Mouse (Mus musculus) testis, adult 2 months (tissue): ENCODE data around the gene Pld2. TPM values are rescaled to one million over a fixed set of nuclear protein-coding genes. Genes with fewer than 3 reads are reported as not detected.

Experiments used
- H3K27ac ChIP-seq: fragments of 200-500 bp; 2 replicates; pipeline ENCODE4 v1.5.1; 2012; ENCODE audit warnings: low read depth, low read length; ENCODE audit not compliant: control insufficient read depth, insufficient read depth
- H3K27me3 ChIP-seq: fragments of 200-500 bp; 2 replicates; pipeline ENCODE4 v1.6.1; 2012; ENCODE audit warnings: mild to moderate bottlenecking, low read length, moderate library complexity; ENCODE audit not compliant: control insufficient read depth, insufficient read depth
- H3K36me3 ChIP-seq: fragments of 200-500 bp; 2 replicates; pipeline ENCODE4 v1.6.1; 2012; ENCODE audit warnings: mild to moderate bottlenecking, low read length; ENCODE audit not compliant: control insufficient read depth, insufficient read depth
- H3K4me1 ChIP-seq: fragments of 200-500 bp; 2 replicates; pipeline ENCODE4 v1.6.1; 2012; ENCODE audit warnings: low read length; ENCODE audit not compliant: control insufficient read depth, insufficient read depth
- H3K4me3 ChIP-seq: fragments of 200-500 bp; 2 replicates; pipeline ENCODE4 v1.5.1; 2012; ENCODE audit warnings: low read depth, mild to moderate bottlenecking, low read length, moderate library complexity, mixed read lengths; ENCODE audit not compliant: control insufficient read depth
- CTCF ChIP-seq: fragments of 200-500 bp; IDR thresholded peaks from 2 replicates; pipeline ENCODE4 v1.5.1; 2012; ENCODE audit warnings: low read depth, mild to moderate bottlenecking, inconsistent platforms, low read length, moderate library complexity; ENCODE audit not compliant: control insufficient read depth, insufficient read depth, insufficient replicate concordance
- POLR2A ChIP-seq: fragments of 200-500 bp; IDR thresholded peaks from 2 replicates; pipeline ENCODE4 v1.6.1; 2012; ENCODE audit warnings: low read depth, mild to moderate bottlenecking, inconsistent platforms, low read length, moderate library complexity; ENCODE audit not compliant: control insufficient read depth
- polyA plus RNA-seq: library from polyadenylated mRNA; depleted of rRNA; stranded (reverse); fragments of >200 nt; gene quantifications from 2 replicates; pipeline ENCODE4 v1.2.3, GENCODE M21; 2012

Pld2 gene
- polyA plus RNA-seq, 1 experiment = 1.2 TPM

DNA sequence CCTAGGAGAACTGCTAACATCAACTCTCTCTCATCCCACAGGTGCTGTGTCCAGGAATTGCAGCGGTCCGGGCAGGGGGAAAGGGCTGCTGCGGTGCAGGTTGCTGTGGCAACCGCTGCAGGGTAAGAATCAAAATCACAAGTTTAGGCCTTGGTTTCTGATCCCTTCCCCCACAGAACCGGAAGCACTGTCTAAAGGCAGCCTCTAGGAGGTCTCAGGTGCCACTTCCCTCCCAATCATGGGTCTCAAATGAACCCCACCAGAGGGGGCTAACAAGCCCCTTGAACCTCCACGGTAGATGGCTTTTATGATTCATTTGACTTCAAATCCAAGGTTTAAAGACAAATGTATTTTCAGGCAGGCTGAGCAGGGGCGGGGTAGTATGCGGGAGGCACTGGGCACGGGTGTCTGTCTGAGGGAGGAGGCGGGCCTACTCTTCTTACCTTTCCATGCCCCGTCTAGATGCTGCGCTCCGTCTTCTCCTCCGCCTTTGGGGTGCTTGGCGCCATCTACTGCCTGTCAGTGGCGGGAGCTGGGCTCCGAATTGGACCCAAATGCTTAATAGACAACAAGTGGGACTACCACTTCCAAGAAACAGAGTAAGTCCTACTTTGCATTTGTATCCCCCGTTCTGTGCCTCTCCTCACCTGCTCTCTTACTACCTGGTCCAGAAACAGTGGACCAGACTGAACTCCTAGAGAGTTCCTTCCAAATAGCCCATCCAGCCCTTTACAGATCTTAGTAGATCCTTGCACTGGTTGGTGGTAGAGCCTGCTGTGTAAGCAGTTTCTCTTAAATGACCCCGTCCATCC lies 29.9 kb upstream of the Pld2 start:
- H3K4me1 ChIP-seq = peaks cover 8% of the 10 kb centered on the region
- H3K36me3 ChIP-seq = no peaks in the 10 kb centered on the region
- no peaks in the 10 kb centered on the region for H3K27me3 ChIP-seq
- H3K27ac ChIP-seq = no peak overlapping the region
- no peak for TF ChIP-seq POLR2A
- TF ChIP-seq CTCF = peak; percentile 36; the same call in 1 of the 2 replicates
- peak overlapping the region; percentile 24 for H3K4me3 ChIP-seq

DNA sequence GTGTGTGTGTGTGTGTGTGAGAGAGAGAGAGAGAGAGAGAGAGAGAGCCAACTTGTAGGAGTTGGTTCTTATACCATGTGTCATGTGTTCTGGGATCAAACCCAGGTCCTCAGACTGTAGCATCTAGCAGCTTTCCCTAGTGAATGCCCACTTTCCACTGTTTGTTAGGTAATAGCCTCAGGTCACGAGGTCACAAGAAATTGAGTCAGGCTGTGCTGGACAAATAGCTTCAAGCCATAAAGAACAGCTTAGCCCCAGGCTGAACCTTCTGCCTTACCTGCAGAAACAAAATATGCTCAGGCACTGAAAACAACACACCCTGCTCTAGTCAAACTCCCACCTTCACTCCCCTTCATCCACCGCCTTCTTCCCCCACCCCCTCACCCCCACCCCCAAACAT lies 28.6 kb upstream of the Pld2 start:
- Histone ChIP-seq H3K27me3 (no peaks in the 10 kb centered on the region), H3K4me1 (peaks cover 6% of the 10 kb centered on the region), H3K36me3 (no peaks in the 10 kb centered on the region), H3K4me3 (no peak overlapping the region), H3K27ac (no peak overlapping the region)
- TF ChIP-seq POLR2A (no peak), CTCF (no peak)

DNA sequence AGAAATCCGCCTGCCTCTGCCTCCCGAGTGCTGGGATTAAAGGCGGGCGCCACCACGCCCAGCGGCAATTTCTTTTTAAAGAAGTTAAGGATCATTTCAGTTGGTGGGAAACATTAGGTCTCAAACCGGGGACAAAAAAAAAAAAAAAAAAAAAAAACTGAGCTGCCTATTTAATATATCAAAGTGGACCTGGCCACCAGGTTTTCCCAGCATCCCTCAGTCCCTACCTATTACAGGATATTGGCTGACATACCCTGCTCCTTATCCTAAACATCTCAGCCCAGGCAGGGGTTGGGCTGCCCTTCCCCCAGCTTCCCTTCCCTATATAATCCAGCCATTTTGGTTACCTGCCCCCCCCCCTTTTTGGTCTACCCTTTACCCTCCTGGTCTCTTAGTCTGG lies 28.0 kb upstream of the Pld2 start:
- no peaks in the 10 kb centered on the region for H3K36me3 ChIP-seq
- H3K27ac ChIP-seq = no peak overlapping the region
- TF ChIP-seq POLR2A = no peak
- TF ChIP-seq CTCF = no peak
- H3K4me1 ChIP-seq = peaks cover 6% of the 10 kb centered on the region
- H3K27me3 ChIP-seq = no peaks in the 10 kb centered on the region
- no peak overlapping the region for H3K4me3 ChIP-seq

DNA sequence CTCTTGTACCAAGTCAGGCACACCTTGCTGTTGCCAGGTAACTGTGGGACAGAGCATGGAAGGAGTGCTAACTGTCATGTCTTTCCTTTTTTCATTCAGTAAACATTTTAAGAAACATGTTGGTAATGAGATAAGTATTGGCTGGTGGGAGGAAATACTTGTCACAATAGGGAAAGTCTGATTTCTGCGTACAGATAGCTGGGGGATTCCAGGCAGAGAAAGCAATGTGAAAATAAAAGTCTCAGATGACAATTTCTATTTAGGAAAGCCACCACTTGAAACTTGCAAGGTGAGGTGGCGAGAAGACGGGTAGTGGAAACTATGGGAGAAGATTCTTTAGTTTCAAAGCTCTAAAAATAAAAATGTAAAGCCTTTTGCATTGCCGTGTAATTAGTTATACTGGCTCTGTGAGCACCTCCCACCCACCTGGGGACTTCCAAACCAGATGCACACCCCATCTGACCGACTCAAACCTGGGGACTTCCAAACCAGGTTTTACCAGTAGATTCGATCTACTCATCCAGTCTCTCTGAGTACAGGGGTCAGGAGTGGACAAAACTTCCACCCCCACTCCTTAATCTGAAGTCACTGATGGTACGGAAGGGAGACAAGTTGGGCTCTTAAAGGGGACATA lies 27.0 kb upstream of the Pld2 start:
- Histone ChIP-seq H3K27me3 (no peaks in the 10 kb centered on the region), H3K27ac (no peak overlapping the region), H3K36me3 (no peaks in the 10 kb centered on the region), H3K4me3 (no peak overlapping the region), H3K4me1 (peaks cover 6% of the 10 kb centered on the region)
- TF ChIP-seq CTCF (no peak), POLR2A (no peak)

DNA sequence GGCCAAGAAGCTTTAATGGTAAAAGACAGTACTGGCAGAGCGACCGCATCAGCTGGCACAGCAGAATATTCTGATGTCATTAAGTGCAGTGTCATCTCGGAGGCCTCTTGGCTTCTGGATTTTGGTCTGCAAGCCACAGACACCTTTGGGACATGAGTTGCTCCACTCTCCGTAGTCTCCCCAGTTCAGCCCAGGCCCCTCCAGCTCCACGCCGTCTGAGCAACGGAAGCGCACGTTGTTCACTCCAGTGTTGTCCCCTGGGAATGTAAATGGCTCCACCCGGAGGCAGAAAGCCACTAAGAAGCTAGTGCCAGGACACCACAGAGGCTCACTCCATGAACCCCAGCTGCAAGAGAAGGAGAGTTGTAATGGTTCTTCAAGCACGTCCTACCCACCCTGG lies 26.3 kb upstream of the Pld2 start:
- no peak for TF ChIP-seq CTCF
- TF ChIP-seq POLR2A = no peak
- Histone ChIP-seq H3K4me1 (peaks cover 6% of the 10 kb centered on the region), H3K4me3 (no peak overlapping the region), H3K36me3 (no peaks in the 10 kb centered on the region), H3K27ac (no peak overlapping the region), H3K27me3 (no peaks in the 10 kb centered on the region)

DNA sequence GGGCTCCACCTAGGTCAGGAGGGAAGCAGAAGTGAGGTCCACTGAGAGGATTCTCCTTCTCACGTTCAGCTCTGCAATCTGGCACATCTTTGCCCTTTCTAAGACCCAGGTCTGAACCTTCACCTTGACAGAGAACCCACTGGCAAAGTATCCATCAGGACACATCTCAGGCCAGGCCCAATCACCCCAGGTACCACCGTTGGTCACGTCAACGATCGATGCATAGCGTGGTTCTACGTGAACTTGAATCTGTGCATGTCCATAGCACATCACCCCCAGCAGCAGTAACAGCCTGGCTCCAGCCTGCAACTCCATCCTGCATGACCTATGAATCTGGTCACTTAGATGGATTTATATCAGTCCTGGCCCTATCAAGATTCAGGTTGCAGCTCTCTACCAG lies 25.6 kb upstream of the Pld2 start, which contains the start of gene Vmo1:
Gene Vmo1, minus strand, starts transcription at position 329 of the 400 bp plus-strand sequence.
- Histone ChIP-seq H3K27ac (no peak within 1 kb of the TSS), H3K27me3 (no peaks in the 10 kb centered on the region), H3K4me1 (peaks cover 7% of the 10 kb centered on the region), H3K36me3 (no peaks in the 10 kb centered on the region), H3K4me3 (no peak within 1 kb of the TSS)
- TF ChIP-seq CTCF (no peak), POLR2A (no peak)

DNA sequence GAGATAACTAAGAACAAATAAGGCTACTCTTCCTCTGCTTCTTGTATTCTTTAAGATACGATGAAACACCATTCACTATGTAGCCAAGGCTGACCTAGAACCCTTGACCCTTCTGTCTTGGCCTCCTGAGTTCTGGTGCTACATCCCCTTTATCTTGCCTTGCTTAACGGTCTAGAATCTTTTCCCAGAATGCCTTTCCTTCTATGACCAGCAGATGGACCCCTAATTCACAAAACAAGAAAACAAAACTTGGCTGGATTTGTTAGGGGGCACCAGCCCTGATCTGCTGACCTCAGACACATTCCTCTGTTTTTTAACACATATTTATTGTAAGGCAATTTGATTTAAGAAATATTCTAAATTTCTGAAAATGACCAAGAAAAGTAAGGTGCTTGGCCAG lies 23.5 kb upstream of the Pld2 start:
- no peak for TF ChIP-seq POLR2A
- TF ChIP-seq CTCF = no peak
- H3K36me3 ChIP-seq = no peaks in the 10 kb centered on the region
- no peak overlapping the region for H3K27ac ChIP-seq
- no peak overlapping the region for H3K4me3 ChIP-seq
- H3K27me3 ChIP-seq = no peaks in the 10 kb centered on the region
- H3K4me1 ChIP-seq = peaks cover 8% of the 10 kb centered on the region
